Mouse (Mus musculus) hindbrain, postnatal 0 days (tissue): ENCODE data around the gene Gng12. TPM values are rescaled to one million over a fixed set of nuclear protein-coding genes. Genes with fewer than 3 reads are reported as not detected.

Source experiments
- ATAC-seq: fragments of 200-750 bp; cut with Nextera tagmentation; 2 replicates; pipeline ENCODE4 v1.8.0; 2017; ENCODE audit warnings: mild to moderate bottlenecking, moderate TSS enrichment, moderate library complexity
- DNase-seq: peaks from one replicate; pipeline ENCODE4 v3.0.0-alpha.2; 2015; ENCODE audit warnings: low spot score
- H3K27ac ChIP-seq: fragments of 300-500 bp; sonication (generic); 2 replicates; pipeline ENCODE4 v1.5.1; 2014; ENCODE audit warnings: mild to moderate bottlenecking
- H3K27me3 ChIP-seq: fragments of 300-500 bp; sonication (generic); 2 replicates; pipeline ENCODE4 v1.6.1; 2014; ENCODE audit warnings: low read length, mixed read lengths; ENCODE audit not compliant: insufficient read depth
- H3K36me3 ChIP-seq: fragments of 300-500 bp; sonication (generic); 2 replicates; pipeline ENCODE4 v1.6.1; 2014; ENCODE audit warnings: low read length, mixed read lengths; ENCODE audit not compliant: insufficient read depth
- H3K4me1 ChIP-seq: fragments of 300-500 bp; sonication (generic); 2 replicates; pipeline ENCODE4 v1.6.1; 2014; ENCODE audit warnings: antibody characterized with exemption, low read length, mixed read lengths; ENCODE audit not compliant: insufficient read depth
- H3K4me2 ChIP-seq: fragments of 300-500 bp; sonication (generic); 2 replicates; pipeline ENCODE4 v1.6.1; 2014; ENCODE audit warnings: low read depth, mild to moderate bottlenecking, low read length, moderate library complexity, mixed read lengths
- H3K4me3 ChIP-seq: fragments of 300-500 bp; sonication (generic); 2 replicates; pipeline ENCODE4 v1.5.1; 2014; ENCODE audit warnings: low read length
- H3K9ac ChIP-seq: fragments of 300-500 bp; sonication (generic); replicated peaks from 2 replicates; pipeline ENCODE4 v1.6.1; 2014; ENCODE audit warnings: mild to moderate bottlenecking, low read length, moderate library complexity, mixed read lengths
- H3K9me3 ChIP-seq: fragments of 300-500 bp; sonication (generic); 2 replicates; pipeline ENCODE4 v1.6.1; 2016; ENCODE audit warnings: low read length, mixed read lengths
- CTCF ChIP-seq: IDR thresholded peaks from 2 replicates; pipeline ENCODE4 v1.5.1; 2016; ENCODE audit warnings: antibody characterized with exemption, control low read depth, low read depth
- WGBS: fragments of 180-500 bp; shearing (Covaris S2); extraction: QIAGEN DNeasy Blood & Tissue Kit; methylation state at CpG from one replicate; pipeline ENCODE4 v1.1.7; 2014; 5-methylcytosine and 5-hydroxymethylcytosine counted together
- polyA plus RNA-seq: library from polyadenylated mRNA; unstranded; fragments of >200 nt; fragmentation: Nextera tagmentation; extraction: Ambion mirVana; gene quantifications from 2 replicates; pipeline ENCODE4 v1.2.1, GENCODE M21; 2015
- total RNA-seq: library from RNA; depleted of rRNA; stranded (reverse); fragments of >200 nt; gene quantifications from 2 replicates; pipeline ENCODE4 v1.2.3, GENCODE M21; 2014

Gng12 gene
- total and polyA plus RNA-seq, 2 experiments from 2014 or later = 43.5 to 91.4 TPM

GRCm38 (mm10) chr6:66986063-66986462 lies 89.9 kb downstream of the Gng12 start:
- Histone ChIP-seq H3K4me3 (no peak overlapping the region), H3K9me3 (no peaks in the 10 kb centered on the region), H3K27ac (no peak overlapping the region), H3K9ac (no peak overlapping the region), H3K36me3 (no peaks in the 10 kb centered on the region), H3K4me1 (peaks cover 3% of the 10 kb centered on the region; the same call in 1 of the 2 replicates), H3K4me2 (no peak overlapping the region), H3K27me3 (no peaks in the 10 kb centered on the region)
- no peak for DNase-seq
- TF ChIP-seq CTCF = no peak
- no peak for ATAC-seq
- WGBS = 88% methylated on average over 12 of the region's 12 CpGs

- no peaks in the 10 kb centered on the region for H3K36me3 ChIP-seq
- no peak overlapping the region for H3K4me3 ChIP-seq
- no peak overlapping the region for H3K9ac ChIP-seq
- H3K27me3 ChIP-seq = no peaks in the 10 kb centered on the region
- no peak overlapping the region for H3K4me2 ChIP-seq
- no peaks in the 10 kb centered on the region for H3K9me3 ChIP-seq
- H3K4me1 ChIP-seq = no peaks in the 10 kb centered on the region
- WGBS = 72% methylated on average over 3 of the region's 3 CpGs
- no peak overlapping the region for H3K27ac ChIP-seq
- TF ChIP-seq CTCF = no peak
- DNase-seq (no peak), ATAC-seq (no peak)
These were observed 91.4 kb downstream of the Gng12 start for GRCm38 (mm10) chr6:66987643-66988042.

- DNase-seq = peak; percentile 19
- Histone ChIP-seq H3K27me3 (no peaks in the 10 kb centered on the region), H3K9ac (no peak overlapping the region), H3K9me3 (no peaks in the 10 kb centered on the region), H3K27ac (no peak overlapping the region), H3K36me3 (no peaks in the 10 kb centered on the region), H3K4me3 (no peak overlapping the region), H3K4me2 (no peak overlapping the region), H3K4me1 (no peaks in the 10 kb centered on the region)
- no peak for TF ChIP-seq CTCF
- 0 out of 2 replicates have a peak, but pooled peaks have one; percentile 27 for ATAC-seq
- WGBS = 68% methylated on average over 9 of the region's 9 CpGs
These were observed 92.2 kb downstream of the Gng12 start for GRCm38 (mm10) chr6:66988363-66988762.

GRCm38 (mm10) chr6:66989037-66989436 lies 92.8 kb downstream of the Gng12 start:
- 92% methylated on average over 6 of the region's 6 CpGs for WGBS
- TF ChIP-seq CTCF = no peak

GRCm38 (mm10) chr6:66989518-66989917 lies 93.3 kb downstream of the Gng12 start:
- DNase-seq (no peak), ATAC-seq (no peak)
- Histone ChIP-seq H3K27ac (no peak overlapping the region), H3K9me3 (no peaks in the 10 kb centered on the region), H3K4me1 (no peaks in the 10 kb centered on the region), H3K4me2 (no peak overlapping the region), H3K36me3 (no peaks in the 10 kb centered on the region), H3K9ac (no peak overlapping the region), H3K4me3 (no peak overlapping the region), H3K27me3 (no peaks in the 10 kb centered on the region)
- no peak for TF ChIP-seq CTCF
- WGBS = 87% methylated on average over 3 of the region's 3 CpGs

More at GRCm38 (mm10) chr6:66989037-66989436, 92.8 kb downstream of the Gng12 start:
- no peak overlapping the region for H3K4me2 ChIP-seq
- no peak overlapping the region for H3K27ac ChIP-seq
- no peak overlapping the region for H3K4me3 ChIP-seq
- no peaks in the 10 kb centered on the region for H3K9me3 ChIP-seq
- H3K9ac ChIP-seq = no peak overlapping the region
- no peaks in the 10 kb centered on the region for H3K27me3 ChIP-seq
- DNase-seq (no peak), ATAC-seq (no peak)
- no peaks in the 10 kb centered on the region for H3K4me1 ChIP-seq
- no peaks in the 10 kb centered on the region for H3K36me3 ChIP-seq

GRCm38 (mm10) chr6:66992232-66992631 lies 96.0 kb downstream of the Gng12 start:
- Histone ChIP-seq H3K4me2 (no peak overlapping the region), H3K27ac (no peak overlapping the region), H3K36me3 (no peaks in the 10 kb centered on the region), H3K4me3 (no peak overlapping the region), H3K27me3 (no peaks in the 10 kb centered on the region), H3K9ac (no peak overlapping the region), H3K9me3 (no peaks in the 10 kb centered on the region), H3K4me1 (no peaks in the 10 kb centered on the region)
- TF ChIP-seq CTCF = no peak
- no peak for DNase-seq
- 80% methylated on average over 9 of the region's 9 CpGs for WGBS
- ATAC-seq = no peak

- 89% methylated on average over 8 of the region's 8 CpGs for WGBS
- Histone ChIP-seq H3K4me1 (no peaks in the 10 kb centered on the region), H3K4me3 (no peak overlapping the region), H3K27ac (no peak overlapping the region), H3K4me2 (no peak overlapping the region), H3K9ac (no peak overlapping the region), H3K27me3 (no peaks in the 10 kb centered on the region), H3K9me3 (no peaks in the 10 kb centered on the region), H3K36me3 (no peaks in the 10 kb centered on the region)
- no peak for TF ChIP-seq CTCF
- ATAC-seq (no peak), DNase-seq (no peak)
These were observed 96.6 kb downstream of the Gng12 start for GRCm38 (mm10) chr6:66992786-66993185.
